Mouse (Mus musculus): Measurements from ENCODE around the gene P3h3. TPM values are rescaled to one million over a fixed set of nuclear protein-coding genes. Genes with fewer than 3 reads are reported as not detected.
"Not testable (repeated sequence)": the region's sequence is repeated elsewhere in the genome, so short reads cannot be mapped to it uniquely, and the experiment has no call there.

The P3h3 gene
- polyA plus RNA-seq, 1 experiment from 2014 or later = 28.6 TPM

DNA sequence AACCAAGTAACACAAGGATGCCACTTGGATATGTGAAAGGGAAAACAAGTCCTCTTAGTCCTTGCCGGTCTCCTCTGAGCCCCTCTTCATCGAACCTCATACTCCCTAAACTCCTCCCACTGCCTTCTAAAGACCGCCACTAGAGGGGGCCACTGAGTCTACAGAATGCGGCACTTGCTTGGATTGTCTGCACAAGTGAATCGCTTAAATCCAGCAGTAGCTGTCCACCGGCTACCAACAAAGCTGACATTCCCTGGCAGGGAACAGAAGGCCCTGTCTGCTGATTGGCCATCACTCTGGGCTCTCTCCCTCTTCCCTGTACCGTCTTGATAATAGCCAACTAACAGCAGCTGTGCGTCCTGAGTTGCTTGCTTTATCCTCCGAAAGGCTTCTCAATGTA lies 10.2 kb downstream of the P3h3 start:
- Histone ChIP-seq H3K27ac (no peak overlapping the region), H3K4me1 (peaks cover 3% of the 10 kb centered on the region), H3K9me3 (replicated peaks) (no peaks in the 10 kb centered on the region), H3K9ac (no peak overlapping the region), H3K36me3 (peaks cover 31% of the 10 kb centered on the region), H3K4me2 (no peak overlapping the region), H3K4me3 (replicated peaks) (no peak overlapping the region), H3K27me3 (no peaks in the 10 kb centered on the region)
- peak; percentile 75 for ATAC-seq (replicated peaks; ENCODE audit: low FRiP score)
- 11% methylated on average over 9 of the region's 9 CpGs for WGBS

DNA sequence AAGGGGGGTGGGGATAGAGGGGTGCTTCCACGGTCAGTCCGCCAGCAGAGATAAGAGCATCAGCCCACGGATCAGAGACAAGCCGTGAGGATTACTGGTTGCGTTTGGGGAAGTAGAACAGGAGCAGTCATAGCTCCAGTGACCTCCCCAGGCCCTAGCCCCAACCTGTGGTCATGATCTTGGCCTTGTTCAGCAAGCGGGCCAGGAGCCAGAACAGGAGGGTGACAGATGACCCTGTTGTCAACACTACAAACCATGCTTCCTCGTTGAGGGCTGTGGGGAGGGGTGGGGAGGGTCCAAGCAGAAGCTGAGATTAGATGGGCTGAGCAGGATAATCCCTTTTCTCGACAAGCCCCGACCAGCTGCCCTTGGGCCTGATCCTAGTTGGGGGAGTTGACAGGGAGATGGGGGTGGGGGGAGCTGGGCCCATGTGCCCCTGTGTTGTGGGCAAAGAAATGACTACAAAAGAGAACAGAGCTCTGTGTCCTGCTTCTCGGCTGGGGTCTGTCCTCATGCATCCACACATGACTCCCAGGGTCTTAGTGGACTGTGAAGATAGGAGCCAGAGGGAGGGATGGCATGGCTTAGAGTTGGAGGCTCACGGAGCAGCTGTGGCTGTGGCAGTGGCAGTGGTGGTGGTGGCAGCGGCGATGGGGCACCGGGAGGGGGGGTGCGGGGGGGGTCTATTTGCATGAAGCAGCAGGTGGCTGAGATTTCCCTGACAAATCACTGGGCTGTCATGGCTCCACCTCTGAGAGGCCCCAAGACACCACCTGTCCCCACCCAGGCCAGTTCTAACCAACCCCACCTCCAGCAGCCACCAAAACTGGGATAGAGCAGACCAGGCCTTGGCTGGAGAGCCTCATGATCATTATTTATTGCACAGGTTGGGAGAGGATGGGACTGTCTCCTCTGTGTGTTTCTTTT lies 17.0 kb downstream of the P3h3 start, which contains the start of gene Gnb3:
Gnb3 (minus strand) TSS at position 35 of the 927 bp plus-strand sequence.
- ATAC-seq (replicated peaks; ENCODE audit: low FRiP score) = 0 out of 2 replicates have a peak, but pooled peaks have one; percentile 1
- 25% methylated on average over 15 of the region's 15 CpGs for WGBS
- 0 out of 2 replicates have a peak within 1 kb of the TSS, but pooled peaks have one; percentile 25 for H3K9ac ChIP-seq
- no peaks in the 10 kb centered on the region for H3K27me3 ChIP-seq
- peaks cover 36% of the 10 kb centered on the region for H3K4me1 ChIP-seq
- H3K27ac ChIP-seq = peak within 1 kb of the TSS; percentile 62
- H3K36me3 ChIP-seq = peaks cover 18% of the 10 kb centered on the region
- no peak within 1 kb of the TSS for H3K4me3 ChIP-seq (replicated peaks)
- H3K4me2 ChIP-seq = peak within 1 kb of the TSS; percentile 40
- H3K9me3 ChIP-seq (replicated peaks) = no peaks in the 10 kb centered on the region

DNA sequence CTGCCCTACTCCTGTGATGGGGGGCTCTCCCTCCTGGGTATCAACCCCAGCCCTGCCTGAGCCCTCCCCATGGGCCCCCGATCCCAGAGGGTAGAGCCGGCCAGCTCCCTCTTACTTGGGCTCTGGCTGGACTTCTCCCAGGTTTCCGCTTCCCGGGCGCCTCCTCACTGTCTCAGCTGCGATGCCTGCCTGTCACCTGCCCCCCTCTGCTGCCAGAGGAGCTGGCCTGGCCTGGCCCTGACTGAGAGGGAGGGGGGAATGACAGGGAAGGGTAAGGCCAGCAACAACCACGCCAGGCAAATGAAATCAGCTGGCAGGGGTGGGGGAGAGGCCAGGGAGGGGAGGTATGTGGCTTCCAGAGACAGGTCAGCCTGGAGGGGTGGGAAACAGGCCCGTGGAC lies 17.7 kb downstream of the P3h3 start:
- Histone ChIP-seq H3K4me2 (peak overlapping the region; percentile 40), H3K9me3 (replicated peaks) (no peaks in the 10 kb centered on the region), H3K27ac (peak overlapping the region; percentile 62), H3K9ac (0 out of 2 replicates have a peak overlapping the region, but pooled peaks have one; percentile 25), H3K4me1 (peaks cover 42% of the 10 kb centered on the region), H3K27me3 (no peaks in the 10 kb centered on the region), H3K4me3 (replicated peaks) (no peak overlapping the region), H3K36me3 (peaks cover 14% of the 10 kb centered on the region)
- ATAC-seq (replicated peaks; ENCODE audit: low FRiP score) = peak; percentile 31
- WGBS = 6% methylated on average over 8 of the region's 8 CpGs

DNA sequence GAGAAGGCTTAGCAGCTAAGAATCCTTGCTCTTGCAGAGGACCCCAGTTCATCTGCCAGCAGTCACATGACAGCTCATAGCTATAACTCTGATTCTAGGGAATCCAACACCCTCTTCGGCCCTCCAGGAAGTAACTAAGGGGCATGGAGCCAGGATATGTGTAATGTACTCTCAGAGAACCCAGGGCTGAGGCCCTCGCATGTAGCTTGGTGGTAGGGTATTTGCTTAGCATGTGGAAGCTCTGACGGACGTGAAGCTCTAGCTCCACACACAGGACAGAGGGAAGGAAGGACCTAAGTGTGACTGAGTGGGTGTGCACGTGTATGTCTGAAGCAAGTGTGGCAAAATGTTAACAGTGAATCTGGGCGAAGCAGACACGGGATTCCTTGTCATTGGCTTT lies 21.1 kb downstream of the P3h3 start:
- Histone ChIP-seq H3K4me1 (peaks cover 50% of the 10 kb centered on the region), H3K27ac (no peak overlapping the region), H3K9ac (no peak overlapping the region), H3K36me3 (peaks cover 35% of the 10 kb centered on the region), H3K9me3 (replicated peaks) (no peaks in the 10 kb centered on the region), H3K4me2 (no peak overlapping the region), H3K4me3 (replicated peaks) (no peak overlapping the region), H3K27me3 (no peaks in the 10 kb centered on the region)
- 62% methylated on average over 7 of the region's 7 CpGs for WGBS
- no peak for ATAC-seq (replicated peaks; ENCODE audit: low FRiP score)

DNA sequence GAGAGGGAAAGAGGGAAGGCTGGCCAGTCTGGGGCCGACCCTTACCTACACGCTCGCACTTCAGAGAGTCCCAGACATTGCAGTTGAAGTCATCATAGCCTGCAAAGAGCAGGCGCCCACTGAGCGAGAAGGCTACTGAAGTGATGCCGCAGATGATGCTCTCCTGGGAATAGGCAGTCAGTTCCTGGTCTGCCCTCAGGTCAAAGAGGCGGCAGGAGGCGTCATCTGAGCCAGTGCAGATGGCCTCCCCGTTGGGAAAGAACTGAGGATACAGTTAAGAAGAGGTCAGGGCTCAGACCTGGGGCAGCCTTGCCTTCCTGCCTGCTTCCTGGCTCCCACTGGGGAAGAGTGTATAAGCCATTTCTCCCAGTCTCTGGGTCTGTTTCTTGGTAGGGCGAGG lies 22.0 kb downstream of the P3h3 start:
- H3K27ac ChIP-seq = peak overlapping the region; percentile 38; the same call in 1 of the 2 replicates
- WGBS = 29% methylated on average over 10 of the region's 10 CpGs
- H3K4me3 ChIP-seq (replicated peaks) = no peak overlapping the region
- H3K9ac ChIP-seq = no peak overlapping the region
- ATAC-seq (replicated peaks; ENCODE audit: low FRiP score) = no peak
- peaks cover 55% of the 10 kb centered on the region for H3K4me1 ChIP-seq
- no peak overlapping the region for H3K4me2 ChIP-seq
- H3K27me3 ChIP-seq = no peaks in the 10 kb centered on the region
- H3K36me3 ChIP-seq = peaks cover 34% of the 10 kb centered on the region
- H3K9me3 ChIP-seq (replicated peaks) = no peaks in the 10 kb centered on the region

DNA sequence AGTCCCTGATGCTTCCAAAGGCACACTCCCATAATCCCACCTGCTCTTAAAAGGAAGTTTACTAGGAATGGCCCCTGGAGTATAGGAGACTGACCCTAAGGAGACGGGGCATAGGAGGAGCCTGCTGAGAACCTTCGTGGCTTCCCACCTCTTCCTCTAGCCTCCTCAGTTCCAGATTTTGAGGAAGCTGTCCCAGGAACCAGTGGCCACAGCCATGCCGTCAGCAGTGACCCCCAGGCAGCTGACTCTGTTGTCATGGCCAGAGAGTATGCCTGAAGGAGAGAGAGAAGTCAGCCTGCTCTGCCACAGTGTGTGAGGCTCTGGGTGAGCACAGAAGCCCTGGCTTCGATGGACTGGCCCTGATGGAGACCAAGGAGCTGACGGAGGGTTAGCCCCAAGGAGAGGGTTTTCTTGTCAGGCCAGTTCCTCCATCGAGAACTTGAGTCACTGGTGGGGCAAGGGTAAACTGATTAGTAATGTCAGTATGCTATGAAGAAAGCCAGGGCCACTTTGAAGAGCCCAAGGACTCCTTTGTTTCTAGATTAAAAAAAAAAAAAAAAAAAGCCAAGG lies 23.0 kb downstream of the P3h3 start:
- Histone ChIP-seq H3K4me1 (peaks cover 49% of the 10 kb centered on the region), H3K27ac (no peak overlapping the region), H3K4me2 (no peak overlapping the region), H3K4me3 (replicated peaks) (no peak overlapping the region), H3K9me3 (replicated peaks) (no peaks in the 10 kb centered on the region), H3K9ac (no peak overlapping the region), H3K36me3 (peaks cover 34% of the 10 kb centered on the region), H3K27me3 (no peaks in the 10 kb centered on the region)
- 87% methylated on average over 6 of the region's 6 CpGs for WGBS
- no peak for ATAC-seq (replicated peaks; ENCODE audit: low FRiP score)

DNA sequence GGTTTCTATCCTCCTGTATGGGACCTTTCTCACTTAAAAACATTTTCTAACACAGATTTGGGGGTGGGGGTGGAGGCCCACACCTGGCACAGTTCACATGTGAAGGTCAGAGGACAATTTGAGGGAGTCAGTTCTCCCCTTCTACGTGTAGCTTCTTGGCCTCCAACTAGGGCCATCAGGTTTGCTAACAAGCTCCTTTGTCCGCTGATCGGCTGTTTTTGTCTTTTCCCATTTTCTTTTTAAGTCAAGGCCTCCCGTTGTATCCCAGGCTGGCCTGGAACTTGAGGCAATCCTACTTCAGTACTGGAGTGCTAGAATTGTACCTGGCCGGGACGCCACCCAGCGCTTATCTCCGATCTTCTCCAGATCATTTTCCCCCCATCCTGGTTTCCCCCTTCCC lies 25.9 kb downstream of the P3h3 start:
- 90% methylated on average over 8 of the region's 8 CpGs for WGBS
- no peak overlapping the region for H3K9ac ChIP-seq
- peaks cover 44% of the 10 kb centered on the region for H3K4me1 ChIP-seq
- peak overlapping the region; percentile 90 for H3K4me2 ChIP-seq
- no peaks in the 10 kb centered on the region for H3K9me3 ChIP-seq (replicated peaks)
- no peaks in the 10 kb centered on the region for H3K27me3 ChIP-seq
- no peak for ATAC-seq (replicated peaks; ENCODE audit: low FRiP score)
- H3K27ac ChIP-seq = no peak overlapping the region
- H3K36me3 ChIP-seq = peaks cover 44% of the 10 kb centered on the region
- H3K4me3 ChIP-seq (replicated peaks) = no peak overlapping the region

DNA sequence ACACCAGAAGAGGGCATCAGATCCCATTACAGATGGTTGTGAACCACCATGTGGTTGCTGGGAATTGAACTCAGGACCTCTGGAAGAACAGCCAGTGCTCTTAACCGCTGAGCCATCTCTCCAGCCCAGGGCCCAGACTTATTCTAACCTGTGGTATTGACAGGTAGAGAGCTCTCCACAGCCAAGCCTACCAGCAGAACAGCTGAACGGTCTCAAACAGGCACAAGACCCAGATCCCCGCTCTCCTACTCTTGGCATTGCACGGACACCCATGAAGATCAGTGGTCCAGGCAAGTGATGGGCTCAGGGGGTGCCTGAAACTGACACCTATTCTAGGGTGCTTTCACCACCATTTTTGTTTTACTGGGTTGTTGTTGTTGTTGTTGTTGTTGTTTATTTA lies 26.4 kb downstream of the P3h3 start:
- WGBS = 97% methylated on average over 4 of the region's 4 CpGs
- not testable (repeated sequence) for H3K27ac ChIP-seq; H3K9me3 ChIP-seq (replicated peaks); H3K27me3 ChIP-seq; H3K9ac ChIP-seq; ATAC-seq (replicated peaks; ENCODE audit: low FRiP score)
- Histone ChIP-seq H3K4me1 (peaks cover 44% of the 10 kb centered on the region), H3K36me3 (peaks cover 47% of the 10 kb centered on the region), H3K4me2 (peak overlapping the region; percentile 90), H3K4me3 (replicated peaks) (peak overlapping the region; percentile 82)

DNA sequence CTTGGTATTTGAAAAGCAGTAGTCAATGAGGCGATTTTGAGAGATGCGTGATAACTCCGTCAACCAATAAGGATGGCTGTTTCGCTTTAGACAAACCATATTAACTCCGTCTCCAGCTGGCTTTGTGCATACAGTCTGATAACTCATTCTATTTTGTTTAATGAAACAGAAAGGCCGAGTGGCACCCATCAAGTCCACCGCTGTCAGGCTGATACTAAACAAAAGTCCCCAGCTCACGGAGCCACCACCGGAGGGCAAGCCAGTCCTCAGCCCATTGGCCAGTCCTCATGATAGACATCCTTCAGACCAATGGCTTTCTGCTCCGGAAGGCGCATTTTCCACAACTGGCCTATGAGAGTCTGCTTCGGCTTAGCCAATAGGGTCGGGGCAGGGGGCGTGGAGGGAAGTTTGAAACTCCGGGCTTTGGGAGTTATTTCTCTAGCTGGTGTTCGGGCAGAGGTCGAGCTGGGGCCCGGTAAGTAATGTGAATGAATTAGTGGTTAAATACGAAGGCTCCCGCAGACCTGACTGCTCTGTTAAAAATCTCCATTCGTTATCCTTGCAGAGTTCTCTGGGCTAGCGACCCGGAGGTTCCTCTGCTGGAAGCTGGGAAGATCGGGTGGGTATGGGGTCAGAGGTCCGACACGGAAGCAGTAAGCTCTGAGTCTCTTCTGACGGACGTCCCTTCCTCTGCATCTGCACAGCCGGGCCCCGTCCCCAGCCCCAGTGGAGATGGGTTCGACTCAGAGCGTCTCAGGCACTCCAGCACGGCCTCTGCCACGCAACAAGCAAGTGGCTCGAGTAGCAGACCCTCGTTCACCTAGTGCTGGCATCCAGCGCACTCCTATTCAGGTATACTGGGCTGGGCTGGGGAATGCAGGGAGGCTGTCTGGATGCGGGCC lies 27.5 kb downstream of the P3h3 start:
- Histone ChIP-seq H3K27ac (peak overlapping the region; percentile 98), H3K9me3 (replicated peaks) (no peaks in the 10 kb centered on the region), H3K27me3 (no peaks in the 10 kb centered on the region), H3K4me1 (peaks cover 34% of the 10 kb centered on the region), H3K4me3 (replicated peaks) (peak overlapping the region; percentile 82), H3K9ac (peak overlapping the region; percentile 64), H3K36me3 (peaks cover 58% of the 10 kb centered on the region), H3K4me2 (peak overlapping the region; percentile 90)
- under 1% methylated on average over 38 of the region's 38 CpGs for WGBS
- ATAC-seq (replicated peaks; ENCODE audit: low FRiP score) = peak; percentile 90

DNA sequence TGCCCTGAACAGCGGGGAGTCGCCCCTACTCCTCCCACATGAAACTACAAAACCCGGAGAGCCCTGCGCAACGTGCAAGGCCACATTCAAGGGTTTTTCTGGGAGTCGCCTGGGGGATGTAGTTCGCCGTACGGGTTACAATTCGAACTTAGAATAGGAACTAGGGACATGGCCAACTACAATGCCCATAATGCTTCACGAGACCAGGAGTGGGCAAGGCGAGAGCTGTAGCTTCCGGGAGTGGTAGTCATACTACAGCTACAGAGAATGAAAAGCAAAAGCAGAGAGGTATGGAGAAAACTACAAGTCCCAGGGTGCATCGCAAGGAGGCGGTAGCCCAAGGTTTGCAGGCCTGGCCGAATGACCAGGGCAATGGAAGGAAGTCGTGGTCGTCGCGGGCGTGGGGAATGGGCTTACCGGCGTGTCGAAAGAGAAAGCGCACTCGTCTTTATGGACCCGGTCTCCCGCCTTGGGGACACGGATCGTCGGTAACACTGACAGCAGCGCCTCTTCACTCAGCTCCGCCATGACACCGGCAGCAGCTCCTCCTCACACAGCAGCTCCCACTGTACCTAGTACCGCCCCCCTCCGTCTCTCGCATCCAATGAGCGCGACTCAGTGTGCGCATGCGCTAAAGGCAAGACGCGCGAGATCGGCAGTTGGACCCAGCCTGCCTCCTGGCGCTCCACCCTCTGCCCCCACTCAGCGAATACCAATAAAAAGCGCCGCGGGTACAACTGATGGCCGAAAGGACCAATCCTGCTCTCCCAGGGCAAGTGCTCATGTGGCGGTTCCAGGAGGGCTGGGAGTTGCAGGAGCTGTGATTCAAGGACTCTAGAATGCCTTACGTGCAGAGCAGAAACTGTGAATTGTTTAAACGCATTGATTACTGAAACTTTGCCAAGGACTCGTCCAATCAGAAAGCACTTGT lies 28.4 kb downstream of the P3h3 start, which contains the start of the genes Usp5 and Cdca3:
Usp5 (minus strand) TSS at position 617 of the 931 bp plus-strand sequence.
Cdca3 (plus strand) TSS at position 680 of the 931 bp plus-strand sequence.
- no peaks in the 10 kb centered on the region for H3K27me3 ChIP-seq
- H3K4me3 ChIP-seq (replicated peaks) = peak within 1 kb of the TSS; percentile 82
- peak within 1 kb of the TSS; percentile 64 for H3K9ac ChIP-seq
- peaks cover 32% of the 10 kb centered on the region for H3K4me1 ChIP-seq
- no peaks in the 10 kb centered on the region for H3K9me3 ChIP-seq (replicated peaks)
- WGBS = under 1% methylated on average over 55 of the region's 55 CpGs
- peaks cover 62% of the 10 kb centered on the region for H3K36me3 ChIP-seq
- peak within 1 kb of the TSS; percentile 90 for H3K4me2 ChIP-seq
- peak; percentile 95 for ATAC-seq (replicated peaks; ENCODE audit: low FRiP score)
- H3K27ac ChIP-seq = peak within 1 kb of the TSS; percentile 98

Measured in kidney, embryonic 15.5 days (tissue).